Mouse (Mus musculus): ENCODE measurements around the gene Slc22a17. TPM values are rescaled to one million over a fixed set of nuclear protein-coding genes. Genes with fewer than 3 reads are reported as not detected.

The Slc22a17 gene
- total RNA-seq, 1 experiment from 2014 or later, result 1.4 TPM

GRCm38 (mm10) chr14:54941024-54941978 lies 28.4 kb upstream of the Slc22a17 start:
- ATAC-seq (replicated peaks; ENCODE audit: insufficient number of reproducible peaks, low FRiP score, low TSS enrichment, poor library complexity, severe bottlenecking), result no peak

DNA sequence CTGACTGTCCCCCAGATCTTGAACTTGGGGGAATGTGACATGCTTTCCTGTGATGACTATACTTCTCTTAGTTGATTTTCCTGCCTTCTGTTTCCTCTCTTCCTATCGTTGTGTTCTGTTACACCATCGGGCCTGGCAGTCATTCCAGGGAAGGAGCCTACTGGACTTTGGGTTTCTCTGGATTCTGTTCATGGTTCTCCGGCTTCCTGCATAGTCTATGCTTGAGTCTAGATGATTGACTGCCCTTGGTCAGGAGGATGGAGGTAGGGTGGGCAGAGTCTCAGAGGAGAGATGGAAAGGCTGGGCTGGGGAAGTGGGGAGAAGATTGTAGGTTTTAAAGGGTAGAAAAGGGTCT lies 27.2 kb upstream of the Slc22a17 start:
- ATAC-seq (replicated peaks; ENCODE audit: insufficient number of reproducible peaks, low FRiP score, low TSS enrichment, poor library complexity, severe bottlenecking), result no peak

DNA sequence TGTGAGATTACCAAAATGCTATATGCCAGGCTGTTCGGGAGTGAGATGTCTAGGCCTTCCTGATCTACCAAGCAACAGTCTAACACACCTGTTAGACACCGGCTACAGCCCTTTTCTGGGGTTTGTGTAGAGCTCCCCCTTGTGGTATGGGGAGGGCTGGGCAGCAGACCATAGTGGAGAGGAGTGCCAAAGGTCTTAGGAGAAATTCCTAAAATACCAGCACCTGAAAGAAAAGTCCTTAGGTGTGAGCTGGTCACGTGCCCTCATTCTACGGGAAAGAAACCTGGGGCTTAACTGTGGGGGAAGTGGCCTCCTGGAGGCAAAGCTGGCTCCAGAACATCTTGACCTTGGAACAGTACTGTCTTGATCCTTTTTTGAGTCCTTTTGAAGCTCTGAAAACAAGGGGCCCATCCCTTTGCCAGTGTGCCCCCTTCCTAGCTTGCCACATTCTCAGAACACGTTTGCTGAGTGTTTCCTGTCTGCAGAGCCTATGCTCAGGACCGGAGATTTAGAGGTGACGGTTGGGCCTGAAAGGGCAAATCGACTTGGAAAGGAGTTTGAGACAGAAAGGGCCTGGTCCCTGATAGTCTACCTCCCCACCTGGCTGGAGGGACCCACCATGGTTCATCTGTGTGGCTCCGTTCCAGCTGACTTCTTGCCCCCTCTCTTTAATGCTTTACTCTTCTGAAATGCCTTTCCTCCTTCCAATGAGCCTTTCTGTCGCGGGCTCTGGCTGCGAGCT lies 26.7 kb upstream of the Slc22a17 start:
- 0 out of 2 replicates have a peak, but pooled peaks have one; percentile 40 for ATAC-seq (replicated peaks; ENCODE audit: insufficient number of reproducible peaks, low FRiP score, low TSS enrichment, poor library complexity, severe bottlenecking)

- no peak for ATAC-seq (replicated peaks; ENCODE audit: insufficient number of reproducible peaks, low FRiP score, low TSS enrichment, poor library complexity, severe bottlenecking)
Measured at GRCm38 (mm10) chr14:54938431-54939219, 25.7 kb upstream of the Slc22a17 start.

GRCm38 (mm10) chr14:54937361-54938182 lies 24.6 kb upstream of the Slc22a17 start:
- ATAC-seq (replicated peaks; ENCODE audit: insufficient number of reproducible peaks, low FRiP score, low TSS enrichment, poor library complexity, severe bottlenecking), result no peak

DNA sequence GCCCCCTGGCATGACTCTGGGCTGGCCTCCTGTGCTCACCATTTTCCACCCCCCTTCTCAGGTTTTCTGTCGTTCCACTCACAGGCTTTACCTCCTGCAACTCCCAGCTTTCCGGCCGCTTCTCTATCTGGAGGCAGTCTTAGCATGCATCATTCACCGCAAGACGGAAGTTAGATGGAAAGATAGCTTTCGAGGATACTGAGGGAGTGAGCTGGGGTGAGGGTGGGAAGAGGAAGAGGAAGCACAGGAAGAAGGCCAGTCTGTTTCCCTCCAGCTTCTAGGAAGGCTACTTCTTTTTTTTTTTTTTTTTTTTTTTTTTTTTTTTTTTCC lies 23.9 kb upstream of the Slc22a17 start:
- ATAC-seq (replicated peaks; ENCODE audit: insufficient number of reproducible peaks, low FRiP score, low TSS enrichment, poor library complexity, severe bottlenecking), result no peak

GRCm38 (mm10) chr14:54935904-54936830 lies 23.2 kb upstream of the Slc22a17 start, which contains the start of gene Cmtm5:
TSS of gene Cmtm5 (plus strand) at chr14:54936261.
- ATAC-seq (replicated peaks; ENCODE audit: insufficient number of reproducible peaks, low FRiP score, low TSS enrichment, poor library complexity, severe bottlenecking), result no peak

- no peak for ATAC-seq (replicated peaks; ENCODE audit: insufficient number of reproducible peaks, low FRiP score, low TSS enrichment, poor library complexity, severe bottlenecking)
Measured at GRCm38 (mm10) chr14:54932645-54933150, 19.8 kb upstream of the Slc22a17 start, which contains the start of gene Il25. TSS of gene Il25 (plus strand) at chr14:54932695.

DNA sequence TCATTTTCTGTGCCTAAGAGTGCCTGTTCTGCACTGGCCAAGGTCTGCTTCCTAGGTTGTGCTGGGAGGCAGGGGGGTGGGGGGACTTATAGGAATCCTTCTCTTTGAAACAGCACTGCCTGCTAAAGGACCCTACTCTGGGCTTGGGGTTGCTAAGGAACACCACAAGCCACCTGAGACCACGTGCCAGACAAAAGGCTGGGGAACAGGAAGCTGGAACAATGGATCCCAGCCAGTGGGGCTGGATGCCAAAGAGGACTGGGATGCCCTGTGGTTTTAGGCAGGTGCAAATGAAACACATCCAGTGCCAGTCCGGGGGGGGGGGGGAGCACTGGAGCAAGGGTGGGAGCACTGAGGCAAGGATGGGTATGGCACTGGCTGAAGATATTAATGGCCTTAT lies 17.5 kb upstream of the Slc22a17 start:
- no peak for ATAC-seq (replicated peaks; ENCODE audit: insufficient number of reproducible peaks, low FRiP score, low TSS enrichment, poor library complexity, severe bottlenecking)

DNA sequence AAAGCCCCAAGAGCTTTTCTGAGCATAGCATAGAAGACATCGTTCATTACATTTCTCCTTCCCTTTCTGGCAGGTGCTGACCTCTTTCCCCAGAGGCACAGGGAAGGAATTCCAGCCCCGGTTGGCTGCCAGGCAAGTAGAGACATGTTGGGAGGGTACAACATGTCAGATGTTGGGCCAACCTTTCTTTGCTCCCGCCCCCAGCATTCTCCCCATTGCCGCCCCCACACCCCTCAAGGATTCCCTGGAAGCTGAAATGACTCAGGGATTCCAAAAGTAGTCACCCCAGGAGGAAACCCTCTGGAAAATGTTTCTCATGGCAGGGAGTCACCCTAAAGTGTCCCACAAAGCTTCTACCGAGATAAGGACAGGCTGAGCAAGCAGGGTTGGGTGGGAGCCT lies 16.9 kb upstream of the Slc22a17 start:
- no peak for ATAC-seq (replicated peaks; ENCODE audit: insufficient number of reproducible peaks, low FRiP score, low TSS enrichment, poor library complexity, severe bottlenecking)

GRCm38 (mm10) chr14:54927296-54927695 lies 14.4 kb upstream of the Slc22a17 start:
- ATAC-seq (replicated peaks; ENCODE audit: insufficient number of reproducible peaks, low FRiP score, low TSS enrichment, poor library complexity, severe bottlenecking), result no peak

DNA sequence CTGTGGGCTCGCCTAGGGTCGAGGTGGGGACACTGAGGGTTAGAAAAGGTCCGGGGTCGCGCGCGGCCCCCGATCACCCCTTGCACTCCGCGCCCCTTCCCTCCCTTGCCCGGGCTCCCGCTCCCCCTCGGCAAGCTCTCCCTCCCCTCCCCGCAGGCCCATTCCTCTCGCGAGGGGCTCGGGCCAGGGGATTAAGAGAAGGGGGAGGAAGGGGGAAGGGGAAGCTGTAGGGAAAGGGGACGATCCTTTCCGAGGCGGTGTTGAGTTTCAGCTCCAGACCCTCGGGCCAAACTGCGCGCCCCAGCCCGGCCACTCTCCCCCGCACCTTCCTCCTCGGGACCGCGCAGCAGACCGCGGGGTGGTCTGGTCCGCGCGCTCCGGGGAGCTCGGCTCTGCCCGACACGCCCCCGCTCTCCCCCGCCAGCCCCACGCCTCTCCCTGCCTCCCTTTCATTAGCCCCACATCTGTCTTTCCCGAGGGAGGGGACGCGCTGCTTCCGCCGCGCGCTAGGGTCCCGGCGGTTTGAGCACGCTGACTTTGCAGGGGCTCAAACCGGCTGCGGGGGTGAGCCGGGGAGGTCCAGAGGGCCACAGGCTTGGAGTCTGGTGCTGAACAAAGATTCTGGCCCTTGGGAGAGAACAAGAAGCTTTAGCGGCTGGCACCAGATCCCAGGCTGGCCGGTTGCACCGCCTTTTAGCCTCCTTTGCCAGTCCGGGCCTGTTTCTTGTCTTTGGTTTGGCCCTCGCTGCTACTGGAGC lies 13.6 kb upstream of the Slc22a17 start:
- no peak for ATAC-seq (replicated peaks; ENCODE audit: insufficient number of reproducible peaks, low FRiP score, low TSS enrichment, poor library complexity, severe bottlenecking)

GRCm38 (mm10) chr14:54925349-54926342 lies 12.7 kb upstream of the Slc22a17 start, which contains the start of gene Efs:
TSS of gene Efs (minus strand) at chr14:54926126.
- no peak for ATAC-seq (replicated peaks; ENCODE audit: insufficient number of reproducible peaks, low FRiP score, low TSS enrichment, poor library complexity, severe bottlenecking)

DNA sequence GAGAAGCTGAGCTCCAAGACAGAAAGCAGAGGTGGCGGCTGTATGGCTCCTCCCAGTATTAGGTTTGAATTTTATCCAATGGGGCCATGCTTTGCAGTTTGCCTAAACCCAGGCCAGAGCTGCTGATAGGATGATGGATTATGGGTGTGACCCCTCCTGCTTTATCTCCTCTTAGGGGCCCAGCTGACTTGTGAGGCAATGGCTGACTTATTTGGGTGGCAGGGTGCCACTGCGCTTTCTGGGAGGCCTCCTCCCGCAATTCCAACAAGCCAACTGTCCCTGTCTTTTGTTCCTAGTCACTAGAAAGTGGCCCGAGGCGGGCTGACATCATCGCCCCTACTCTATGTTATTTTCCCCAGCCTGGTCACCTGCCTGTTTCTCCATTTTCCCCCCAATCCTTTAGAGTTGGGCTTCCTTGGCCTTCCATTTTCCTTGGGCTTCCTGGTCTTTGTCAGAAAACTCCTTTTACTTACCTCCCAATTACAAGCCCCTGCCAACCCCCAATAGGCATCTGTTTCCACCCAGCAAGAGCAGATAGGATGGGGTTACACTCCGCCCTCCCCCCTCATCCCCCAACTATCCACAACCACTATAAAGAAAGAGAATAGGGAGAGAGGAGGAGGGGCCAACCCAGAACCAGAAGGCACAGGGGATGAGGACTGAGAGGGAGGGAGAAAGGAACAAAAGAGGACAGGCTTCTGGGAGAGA lies 11.9 kb upstream of the Slc22a17 start:
- no peak for ATAC-seq (replicated peaks; ENCODE audit: insufficient number of reproducible peaks, low FRiP score, low TSS enrichment, poor library complexity, severe bottlenecking)
